Mouse (Mus musculus) myocyte (in vitro differentiated cells): Measurements from ENCODE around the gene 2300002M23Rik. TPM values are rescaled to one million over a fixed set of nuclear protein-coding genes. Genes with fewer than 3 reads are reported as not detected.

Experiments
- H3K27me3 ChIP-seq: one replicate; pipeline ENCODE4 v1.6.1; 2011; ENCODE audit not compliant: control insufficient read depth, insufficient read depth, insufficient read length
- H3K36me3 ChIP-seq: one replicate; pipeline ENCODE4 v1.6.1; 2011; ENCODE audit not compliant: control insufficient read depth, insufficient read depth
- H3K4me2 ChIP-seq: one replicate; pipeline ENCODE4 v1.6.1; 2011; ENCODE audit warnings: low read depth, control low read depth
- H3K4me3 ChIP-seq: one replicate; pipeline ENCODE4 v1.5.1; 2011; ENCODE audit warnings: mild to moderate bottlenecking, control low read depth, moderate library complexity
- H3K79me2 ChIP-seq: one replicate; pipeline ENCODE4 v1.6.1; 2011; ENCODE audit not compliant: control insufficient read depth, insufficient read depth
- H3ac ChIP-seq: one replicate; pipeline ENCODE4 v1.6.1; 2011; ENCODE audit not compliant: control insufficient read depth, insufficient read length
- CEBPB ChIP-seq: IDR thresholded peaks from 2 replicates; pipeline ENCODE4 v1.6.1; 2011; ENCODE audit warnings: mild to moderate bottlenecking, moderate library complexity; ENCODE audit not compliant: poor library complexity, insufficient read depth, severe bottlenecking
- E2F4 ChIP-seq: IDR thresholded peaks from one replicate; pipeline ENCODE4 v1.6.1; 2011; ENCODE audit warnings: mild to moderate bottlenecking, control low read depth, moderate library complexity; ENCODE audit not compliant: insufficient read depth
- MAX ChIP-seq: IDR thresholded peaks from one replicate; pipeline ENCODE4 v1.6.1; 2011; ENCODE audit warnings: low read depth, mild to moderate bottlenecking, control low read depth
- MYOD1 ChIP-seq, 3 experiments: IDR thresholded peaks; one replicate each; pipeline ENCODE4 v1.6.1; 2011; ENCODE audit warnings: control low read depth in 2 of 3, low read depth in 2 of 3, mild to moderate bottlenecking in 2 of 3, moderate library complexity in 1 of 3; ENCODE audit not compliant: insufficient read length in 2 of 3, control insufficient read depth in 1 of 3
- MYOG ChIP-seq, 3 experiments: IDR thresholded peaks; one replicate each; pipeline ENCODE4 v1.6.1; 2011; ENCODE audit warnings: control low read depth in 2 of 3, low read depth in 2 of 3, mild to moderate bottlenecking in 2 of 3; ENCODE audit not compliant: insufficient read length in 2 of 3, control insufficient read depth in 1 of 3, insufficient read depth in 1 of 3
- POLR2A ChIP-seq: IDR thresholded peaks from one replicate; pipeline ENCODE4 v1.6.1; 2011; ENCODE audit warnings: low read depth, mild to moderate bottlenecking, control low read depth, moderate library complexity; ENCODE audit not compliant: insufficient read length
- POLR2AphosphoS2 ChIP-seq: IDR thresholded peaks from one replicate; pipeline ENCODE4 v1.6.1; 2011; ENCODE audit warnings: low read depth, control low read depth; ENCODE audit not compliant: insufficient read length
- REST ChIP-seq: IDR thresholded peaks from one replicate; pipeline ENCODE4 v1.6.1; 2011; ENCODE audit warnings: mild to moderate bottlenecking, control low read depth, moderate library complexity; ENCODE audit not compliant: insufficient read depth, insufficient read length
- SRF ChIP-seq: IDR thresholded peaks from one replicate; pipeline ENCODE4 v1.6.1; 2011; ENCODE audit warnings: low read depth; ENCODE audit not compliant: control insufficient read depth, insufficient read length
- TCF12 ChIP-seq: IDR thresholded peaks from one replicate; pipeline ENCODE4 v1.6.1; 2011; ENCODE audit warnings: mild to moderate bottlenecking, control low read depth; ENCODE audit not compliant: poor library complexity, insufficient read depth, severe bottlenecking
- TCF3 ChIP-seq: IDR thresholded peaks from one replicate; pipeline ENCODE4 v1.6.1; 2011; ENCODE audit warnings: low read depth, control low read depth; ENCODE audit not compliant: insufficient read length
- USF1 ChIP-seq: IDR thresholded peaks from one replicate; pipeline ENCODE4 v1.6.1; 2011; ENCODE audit warnings: low read depth, mild to moderate bottlenecking, control low read depth, moderate library complexity
- polyA plus RNA-seq: library from polyadenylated mRNA; unstranded; fragments of >200 nt; fragmentation: generic; extraction: Trizol; gene quantifications from one replicate; pipeline ENCODE4 v1.2.1, GENCODE M21; 2012; ENCODE audit warnings: missing spikeins

Gene 2300002M23Rik
- polyA plus RNA-seq, 1 experiment, result not detected

- Histone ChIP-seq H3K4me3 (no peak overlapping the region), H3ac (no peak overlapping the region), H3K36me3 (no peaks in the 10 kb centered on the region), H3K27me3 (no peaks in the 10 kb centered on the region), H3K4me2 (peak overlapping the region; percentile 66), H3K79me2 (no peaks in the 10 kb centered on the region)
- no peak for TF ChIP-seq SRF
- no peak for TF ChIP-seq POLR2A
- TF ChIP-seq E2F4, result no peak
- no peak for TF ChIP-seq POLR2AphosphoS2
- TF ChIP-seq TCF3, result no peak
- TF ChIP-seq REST, result no peak
- TF ChIP-seq TCF12, result no peak
- TF ChIP-seq MYOG (IDR thresholded peaks at IDR 0.05; ENCODE audit: control insufficient read depth in 1 of 3, insufficient read depth in 1 of 3, insufficient read length in 2 of 3, low read depth in 2 of 3), result no peak
- TF ChIP-seq MYOD1 (IDR thresholded peaks at IDR 0.05; ENCODE audit: control insufficient read depth in 1 of 3, insufficient read length in 2 of 3, low read depth in 2 of 3), result no peak
- no peak for TF ChIP-seq CEBPB
- no peak for TF ChIP-seq MAX
- no peak for TF ChIP-seq USF1
These were observed 24.4 kb upstream of the 2300002M23Rik start for GRCm38 (mm10) chr17:35542761-35543411.

GRCm38 (mm10) chr17:35543412-35543861 lies 23.8 kb upstream of the 2300002M23Rik start:
- peak overlapping the region; percentile 66 for H3K4me2 ChIP-seq
- TF ChIP-seq MYOG (IDR thresholded peaks at IDR 0.05; ENCODE audit: control insufficient read depth in 1 of 3, insufficient read depth in 1 of 3, insufficient read length in 2 of 3, low read depth in 2 of 3) (peak in 2 of 3 experiments; percentile 48 to 77), POLR2A (peak; percentile 14), CEBPB (peak; percentile 72; the same call in 1 of the 2 replicates), TCF12 (peak; percentile 35), REST (no peak), MYOD1 (IDR thresholded peaks at IDR 0.05; ENCODE audit: control insufficient read depth in 1 of 3, insufficient read length in 2 of 3, low read depth in 2 of 3) (peak in 1 of 3 experiments; percentile 82)
- H3K79me2 ChIP-seq, result no peaks in the 10 kb centered on the region
- H3ac ChIP-seq, result no peak overlapping the region
- H3K36me3 ChIP-seq, result no peaks in the 10 kb centered on the region
- H3K27me3 ChIP-seq, result no peaks in the 10 kb centered on the region
- H3K4me3 ChIP-seq, result no peak overlapping the region

- H3K4me3 ChIP-seq, result no peak overlapping the region
- H3K79me2 ChIP-seq, result no peaks in the 10 kb centered on the region
- no peak overlapping the region for H3ac ChIP-seq
- no peak for TF ChIP-seq MYOD1 (IDR thresholded peaks at IDR 0.05; ENCODE audit: control insufficient read depth in 1 of 3, insufficient read length in 2 of 3, low read depth in 2 of 3)
- TF ChIP-seq REST, result no peak
- TF ChIP-seq TCF12, result no peak
- no peak for TF ChIP-seq MYOG (IDR thresholded peaks at IDR 0.05; ENCODE audit: control insufficient read depth in 1 of 3, insufficient read depth in 1 of 3, insufficient read length in 2 of 3, low read depth in 2 of 3)
- no peak for TF ChIP-seq MAX
- no peak for TF ChIP-seq E2F4
- TF ChIP-seq USF1, result no peak
- H3K36me3 ChIP-seq, result no peaks in the 10 kb centered on the region
- peak overlapping the region; percentile 66 for H3K4me2 ChIP-seq
- H3K27me3 ChIP-seq, result no peaks in the 10 kb centered on the region
These were observed 23.2 kb upstream of the 2300002M23Rik start for GRCm38 (mm10) chr17:35544001-35544400.

GRCm38 (mm10) chr17:35544680-35545079 lies 22.6 kb upstream of the 2300002M23Rik start:
- no peaks in the 10 kb centered on the region for H3K36me3 ChIP-seq
- TF ChIP-seq MYOD1 (IDR thresholded peaks at IDR 0.05; ENCODE audit: control insufficient read depth in 1 of 3, insufficient read length in 2 of 3, low read depth in 2 of 3) (no peak), POLR2AphosphoS2 (no peak), POLR2A (no peak), TCF12 (no peak), SRF (no peak), CEBPB (no peak), REST (no peak)
- no peak overlapping the region for H3K4me3 ChIP-seq
- H3K27me3 ChIP-seq, result no peaks in the 10 kb centered on the region
- H3K79me2 ChIP-seq, result no peaks in the 10 kb centered on the region
- H3K4me2 ChIP-seq, result no peak overlapping the region
- no peak overlapping the region for H3ac ChIP-seq

- Histone ChIP-seq H3K4me3 (no peak overlapping the region), H3K4me2 (no peak overlapping the region), H3ac (no peak overlapping the region), H3K79me2 (no peaks in the 10 kb centered on the region), H3K27me3 (no peaks in the 10 kb centered on the region), H3K36me3 (no peaks in the 10 kb centered on the region)
- TF ChIP-seq POLR2A, result no peak
These were observed 19.8 kb upstream of the 2300002M23Rik start for GRCm38 (mm10) chr17:35547465-35547864.
